Mouse (Mus musculus) CH12.LX (cell line): ENCODE measurements around the gene Grin3b. TPM values are rescaled to one million over a fixed set of nuclear protein-coding genes. Genes with fewer than 3 reads are reported as not detected.

ENCODE experiments used
- DNase-seq: peaks from one replicate; pipeline ENCODE4 v3.0.0-alpha.2; 2013; ENCODE audit errors: extremely low read depth
- H3K27ac ChIP-seq: 2 replicates; pipeline ENCODE4 v1.5.1; 2012; ENCODE audit warnings: low read depth, mild to moderate bottlenecking, control low read depth, moderate library complexity; ENCODE audit not compliant: insufficient read depth
- H3K27me3 ChIP-seq: replicated peaks from 2 replicates; pipeline ENCODE3; 2012; ENCODE audit warnings: inconsistent platforms
- H3K36me3 ChIP-seq, 2 experiments: replicated peaks in 1 of 2; 2 replicates each; pipeline versions ENCODE3 to v1.6.1; 2012; ENCODE audit warnings: inconsistent platforms in 1 of 2, low read length in 1 of 2, mild to moderate bottlenecking in 1 of 2, mixed read lengths in 1 of 2, moderate library complexity in 1 of 2; ENCODE audit not compliant: control insufficient read depth in 1 of 2, insufficient read depth in 1 of 2
- H3K4me1 ChIP-seq, 2 experiments: 2 replicates each; pipeline ENCODE4 v1.6.1; 2012; ENCODE audit warnings: inconsistent platforms in 1 of 2, moderate library complexity in 1 of 2; ENCODE audit not compliant: insufficient read depth in 2 of 2, control insufficient read depth in 1 of 2
- H3K4me2 ChIP-seq: 2 replicates; pipeline ENCODE4 v1.6.1; 2012; ENCODE audit warnings: low read depth, mild to moderate bottlenecking, control low read depth; ENCODE audit not compliant: poor library complexity, insufficient read depth, severe bottlenecking
- H3K4me3 ChIP-seq, 3 experiments: fragments of 150-350 bp in 1 of 3; sonication (generic) in 1 of 3; replicated peaks in 1 of 3; 2 replicates each; pipeline versions ENCODE3 to v1.5.1; 2011 to 2012; ENCODE audit warnings: low read depth in 2 of 3, low read length in 2 of 3, mild to moderate bottlenecking in 2 of 3, moderate library complexity in 2 of 3, control low read depth in 1 of 3, improper control_type of control experiment in 1 of 3, inconsistent platforms in 1 of 3, mixed read lengths in 1 of 3; ENCODE audit not compliant: poor library complexity in 1 of 3
- H3K79me2 ChIP-seq: replicated peaks from 2 replicates; pipeline ENCODE4 v1.6.1; 2012; ENCODE audit warnings: mild to moderate bottlenecking, moderate library complexity; ENCODE audit not compliant: control insufficient read depth, poor library complexity, insufficient read depth, severe bottlenecking; ENCODE audit errors: extremely low read depth
- H3K9ac ChIP-seq: 2 replicates; pipeline ENCODE4 v1.6.1; 2012; ENCODE audit warnings: low read depth, mild to moderate bottlenecking, control low read depth, moderate library complexity; ENCODE audit not compliant: insufficient read depth
- H3K9me3 ChIP-seq: replicated peaks from 2 replicates; pipeline ENCODE3; 2012; ENCODE audit warnings: low read length, inconsistent platforms, mixed read lengths
- BHLHE40 ChIP-seq: IDR thresholded peaks from 2 replicates; pipeline ENCODE4 v1.6.1; 2011; ENCODE audit warnings: mild to moderate bottlenecking, low read depth, low read length, improper control_type of control experiment
- CHD1 ChIP-seq: IDR thresholded peaks from 2 replicates; pipeline ENCODE4 v1.6.1; 2012; ENCODE audit warnings: low read depth, low read length, improper control_type of control experiment, inconsistent platforms
- CHD2 ChIP-seq: IDR thresholded peaks from 2 replicates; pipeline ENCODE4 v1.6.1; 2011; ENCODE audit warnings: low read length, improper control_type of control experiment
- ELF1 ChIP-seq: IDR thresholded peaks from 2 replicates; pipeline ENCODE4 v1.6.1; 2014; ENCODE audit warnings: low read depth, mild to moderate bottlenecking, inconsistent platforms, low read length, improper control_type of control experiment
- EP300 ChIP-seq: IDR thresholded peaks from 2 replicates; pipeline ENCODE4 v1.6.1; 2011; ENCODE audit warnings: low read length, improper control_type of control experiment
- GABPA ChIP-seq: IDR thresholded peaks from 2 replicates; pipeline ENCODE4 v1.6.1; 2012; ENCODE audit warnings: low read depth, low read length, improper control_type of control experiment, inconsistent platforms; ENCODE audit not compliant: insufficient replicate concordance
- HCFC1 ChIP-seq: IDR thresholded peaks from 2 replicates; pipeline ENCODE4 v1.6.1; 2012; ENCODE audit warnings: low read depth, mild to moderate bottlenecking, inconsistent platforms, low read length, improper control_type of control experiment
- IRF4 ChIP-seq: IDR thresholded peaks from 2 replicates; pipeline ENCODE4 v1.6.1; 2014; ENCODE audit warnings: low read depth, mild to moderate bottlenecking, inconsistent platforms, low read length, improper control_type of control experiment
- JUN ChIP-seq: IDR thresholded peaks from 2 replicates; pipeline ENCODE4 v1.6.1; 2011; ENCODE audit warnings: low read depth, mild to moderate bottlenecking, low read length, improper control_type of control experiment, moderate library complexity; ENCODE audit not compliant: insufficient read depth
- KAT2A ChIP-seq: IDR thresholded peaks from 2 replicates; pipeline ENCODE4 v1.6.1; 2012; ENCODE audit warnings: low read length, improper control_type of control experiment, inconsistent platforms; ENCODE audit not compliant: insufficient replicate concordance
- MAX ChIP-seq: IDR thresholded peaks from 2 replicates; pipeline ENCODE4 v1.6.1; 2011; ENCODE audit warnings: low read length, improper control_type of control experiment
- MAZ ChIP-seq: IDR thresholded peaks from 2 replicates; pipeline ENCODE4 v1.6.1; 2012; ENCODE audit warnings: low read depth, mild to moderate bottlenecking, inconsistent platforms, low read length, improper control_type of control experiment, moderate library complexity
- MEF2A ChIP-seq: IDR thresholded peaks from 2 replicates; pipeline ENCODE4 v1.6.1; 2014; ENCODE audit warnings: low read depth, mild to moderate bottlenecking, inconsistent platforms, low read length, improper control_type of control experiment, borderline replicate concordance
- MXI1 ChIP-seq: IDR thresholded peaks from 2 replicates; pipeline ENCODE4 v1.6.1; 2011; ENCODE audit warnings: mild to moderate bottlenecking, low read depth, low read length, improper control_type of control experiment
- MYC ChIP-seq: IDR thresholded peaks from 2 replicates; pipeline ENCODE4 v1.6.1; 2011; ENCODE audit warnings: low read depth, mild to moderate bottlenecking, improper control_type of control experiment, low read length
- NELFE ChIP-seq: IDR thresholded peaks from 2 replicates; pipeline ENCODE4 v1.6.1; 2011; ENCODE audit warnings: low read depth, low read length, improper control_type of control experiment
- NRF1 ChIP-seq: IDR thresholded peaks from 2 replicates; pipeline ENCODE4 v1.6.1; 2014; ENCODE audit warnings: low read depth, mild to moderate bottlenecking, inconsistent platforms, low read length, improper control_type of control experiment, moderate library complexity
- PAX5 ChIP-seq: IDR thresholded peaks from 2 replicates; pipeline ENCODE4 v1.6.1; 2012; ENCODE audit warnings: low read length, inconsistent platforms, mixed read lengths
- POLR2A ChIP-seq: IDR thresholded peaks from 2 replicates; pipeline ENCODE4 v1.6.1; 2011; ENCODE audit warnings: low read depth, mild to moderate bottlenecking, improper control_type of control experiment, low read length
- POLR2AphosphoS2 ChIP-seq: IDR thresholded peaks from 2 replicates; pipeline ENCODE4 v1.6.1; 2011; ENCODE audit warnings: low read depth, low read length, improper control_type of control experiment
- RCOR1 ChIP-seq: conservative IDR thresholded peaks from 2 replicates; pipeline ENCODE4 v1.6.1; 2012; ENCODE audit warnings: low read depth, mild to moderate bottlenecking, inconsistent platforms, low read length, improper control_type of control experiment
- SIN3A ChIP-seq: IDR thresholded peaks from 2 replicates; pipeline ENCODE4 v1.6.1; 2012; ENCODE audit warnings: low read length, improper control_type of control experiment, inconsistent platforms
- SMC3 ChIP-seq: IDR thresholded peaks from 2 replicates; pipeline ENCODE4 v1.6.1; 2011; ENCODE audit warnings: low read depth, low read length, improper control_type of control experiment
- TCF12 ChIP-seq: IDR thresholded peaks from 2 replicates; pipeline ENCODE4 v1.6.1; 2014; ENCODE audit warnings: low read depth, mild to moderate bottlenecking, inconsistent platforms, low read length, improper control_type of control experiment
- UBTF ChIP-seq: IDR thresholded peaks from 2 replicates; pipeline ENCODE4 v1.6.1; 2012; ENCODE audit warnings: low read depth, mild to moderate bottlenecking, inconsistent platforms, low read length, improper control_type of control experiment, moderate library complexity
- USF1 ChIP-seq: IDR thresholded peaks from 2 replicates; pipeline ENCODE4 v1.6.1; 2014; ENCODE audit warnings: low read depth, mild to moderate bottlenecking, inconsistent platforms, low read length, improper control_type of control experiment
- USF2 ChIP-seq: conservative IDR thresholded peaks from 2 replicates; pipeline ENCODE4 v1.6.1; 2011; ENCODE audit warnings: low read depth, low read length, improper control_type of control experiment
- ZMIZ1 ChIP-seq: IDR thresholded peaks from 2 replicates; pipeline ENCODE4 v1.6.1; 2012; ENCODE audit warnings: low read depth, mild to moderate bottlenecking, inconsistent platforms, low read length, improper control_type of control experiment
- ZNF384 ChIP-seq: IDR thresholded peaks from 2 replicates; pipeline ENCODE4 v1.6.1; 2012; ENCODE audit warnings: low read depth, low read length, improper control_type of control experiment, inconsistent platforms
- dilution Hi-C: fragments of 300-500 bp; cut with MboI; formaldehyde crosslinking; loops from 2 replicates; pipeline ENCODE4 v1.14.3; 2020; ENCODE audit warnings: low sequenced_read_pairs; ENCODE audit not compliant: extremely low pct_unique_long_range_greater_than_20kb, extremely low pct_ligation_motif_present
- in situ Hi-C: fragments of 300-500 bp; cut with MboI; formaldehyde crosslinking; loops from 3 replicates; pipeline ENCODE4 v1.14.3; 2019; ENCODE audit warnings: low sequenced_read_pairs, low pct_ligation_motif_present, low pct_unique_long_range_greater_than_20kb, mixed read lengths
- polyA plus RNA-seq: library from polyadenylated mRNA; unstranded; fragments of >175 nt; gene quantifications from 2 replicates; pipeline ENCODE4 v1.2.1, GENCODE M21; 2012; ENCODE audit warnings: low read depth; ENCODE audit not compliant: insufficient read length
- total RNA-seq, 2 experiments: library from RNA; depleted of rRNA; stranded (reverse); fragments of 300-350 nt in 1 of 2; fragments of >200 nt in 1 of 2; gene quantifications; 2 replicates each; pipeline ENCODE4 v1.2.3; 2012 to 2014

Gene Grin3b
- total and polyA plus RNA-seq, 3 experiments: 0.27 to 0.59 (median 0.56) TPM

GRCm38 (mm10) chr10:79928030-79928694 is 42.4 kb upstream of the Grin3b start:
- peaks cover 63% of the 10 kb centered on the region for H3K79me2 ChIP-seq
- dilution Hi-C loops: no loop called here
- H3K27me3 ChIP-seq: no peaks in the 10 kb centered on the region
- peak overlapping the region; percentile 80; the same call in 1 of the 2 replicates for H3K27ac ChIP-seq
- peak; percentile 51 for DNase-seq
- H3K4me3 ChIP-seq: peak overlapping the region; percentile 72 to 96 (median 91)
- H3K9ac ChIP-seq: peak overlapping the region; percentile 98
- TF ChIP-seq CHD1 (no peak; the same call in 1 of the 2 replicates), CHD2 (peak; percentile 66; the same call in 1 of the 2 replicates), USF2 (no peak), MXI1 (no peak), GABPA (no peak), MAZ (0 out of 2 replicates have a peak, but pooled peaks have one; percentile 2), MYC (no peak), MEF2A (no peak), MAX (no peak; the same call in 1 of the 2 replicates), UBTF (no peak), TCF12 (0 out of 2 replicates have a peak, but pooled peaks have one; percentile 30), SIN3A (no peak), RCOR1 (no peak), NELFE (0 out of 2 replicates have a peak, but pooled peaks have one; percentile 3), IRF4 (peak; percentile 3; the same call in 1 of the 2 replicates), EP300 (no peak), BHLHE40 (no peak), ZNF384 (no peak), ELF1 (no peak), USF1 (no peak), PAX5 (no peak), KAT2A (no peak), SMC3 (no peak), POLR2A (peak; percentile 26; the same call in 1 of the 2 replicates), JUN (no peak), HCFC1 (0 out of 2 replicates have a peak, but pooled peaks have one; percentile 11), ZMIZ1 (no peak), POLR2AphosphoS2 (no peak), NRF1 (no peak)
- H3K9me3 ChIP-seq: no peaks in the 10 kb centered on the region
- peak overlapping the region; percentile 46; the same call in 1 of the 2 replicates for H3K4me2 ChIP-seq
- peaks cover 10 to 66% of the 10 kb centered on the region in 2 experiments for H3K4me1 ChIP-seq
- in situ Hi-C loops: loop anchor here (5.0 kb wide), 2 partner anchors 34 to 36 kb away; partner anchors contain the start of genes Cfd and Wdr18
- H3K36me3 ChIP-seq: peaks cover 25 to 35% of the 10 kb centered on the region in 2 experiments
